Mouse (Mus musculus) kidney, postnatal 0 days (tissue): ENCODE measurements around the gene Psmd3. TPM values are rescaled to one million over a fixed set of nuclear protein-coding genes. Genes with fewer than 3 reads are reported as not detected.

Experiments
- ATAC-seq: fragments of 200-750 bp; cut with Nextera tagmentation; replicated peaks from 2 replicates; pipeline ENCODE4 v1.8.0; 2017; ENCODE audit warnings: low read depth, moderate number of reproducible peaks, moderate TSS enrichment, moderate library complexity; ENCODE audit not compliant: low FRiP score
- DNase-seq: peaks from one replicate; pipeline ENCODE4 v3.0.0-alpha.2; 2016; ENCODE audit warnings: low spot score
- H3K27ac ChIP-seq: fragments of 300-500 bp; sonication (generic); 2 replicates; pipeline ENCODE4 v1.5.1; 2014; ENCODE audit warnings: mild to moderate bottlenecking
- H3K27me3 ChIP-seq: fragments of 300-500 bp; sonication (generic); 2 replicates; pipeline ENCODE4 v1.6.1; 2014; ENCODE audit warnings: low read length, mixed read lengths; ENCODE audit not compliant: insufficient read depth
- H3K36me3 ChIP-seq: fragments of 300-500 bp; sonication (generic); 2 replicates; pipeline ENCODE4 v1.6.1; 2014; ENCODE audit warnings: low read length, mixed read lengths; ENCODE audit not compliant: insufficient read depth
- H3K4me1 ChIP-seq: fragments of 300-500 bp; sonication (generic); replicated peaks from 2 replicates; pipeline ENCODE4 v1.6.1; 2014; ENCODE audit warnings: antibody characterized with exemption, low read length, mixed read lengths; ENCODE audit not compliant: insufficient read depth
- H3K4me2 ChIP-seq: fragments of 300-500 bp; sonication (generic); 2 replicates; pipeline ENCODE4 v1.6.1; 2014; ENCODE audit warnings: mild to moderate bottlenecking, low read length, moderate library complexity, mixed read lengths
- H3K4me3 ChIP-seq: fragments of 300-500 bp; sonication (generic); replicated peaks from 2 replicates; pipeline ENCODE4 v1.5.1; 2014; ENCODE audit warnings: low read depth, low read length
- H3K9ac ChIP-seq: fragments of 300-500 bp; sonication (generic); 2 replicates; pipeline ENCODE4 v1.6.1; 2014; ENCODE audit warnings: low read depth, low read length
- H3K9me3 ChIP-seq: fragments of 300-500 bp; sonication (generic); replicated peaks from 2 replicates; pipeline ENCODE4 v1.6.1; 2016; ENCODE audit warnings: low read length, inconsistent platforms, mixed read lengths
- CTCF ChIP-seq: IDR thresholded peaks from 2 replicates; pipeline ENCODE4 v1.5.1; 2016; ENCODE audit warnings: antibody characterized with exemption, low read depth, mild to moderate bottlenecking, moderate library complexity
- WGBS: fragments of 180-500 bp; shearing (Covaris S2); extraction: QIAGEN DNeasy Blood & Tissue Kit; methylation state at CpG from one replicate; pipeline ENCODE4 v1.1.7; 2014; 5-methylcytosine and 5-hydroxymethylcytosine counted together
- polyA plus RNA-seq: library from polyadenylated mRNA; unstranded; fragments of >200 nt; fragmentation: Nextera tagmentation; extraction: Ambion mirVana; gene quantifications from 2 replicates; pipeline ENCODE4 v1.2.1, GENCODE M21; 2015

Psmd3 gene
- polyA plus RNA-seq, 1 experiment from 2014 or later = 234 TPM

- H3K4me2 ChIP-seq = no peak overlapping the region
- no peaks in the 10 kb centered on the region for H3K27me3 ChIP-seq
- 0 out of 2 replicates have a peak, but pooled peaks cover 3% of the 10 kb centered on the region for H3K4me1 ChIP-seq
- no peaks in the 10 kb centered on the region for H3K9me3 ChIP-seq
- no peak overlapping the region for H3K4me3 ChIP-seq
- ATAC-seq (no peak), DNase-seq (no peak)
- TF ChIP-seq CTCF = no peak
- no peak overlapping the region for H3K9ac ChIP-seq
- H3K36me3 ChIP-seq = peaks cover 42% of the 10 kb centered on the region
- WGBS = 88% methylated on average over 9 of the region's 9 CpGs
- peak overlapping the region; percentile 38; the same call in 1 of the 2 replicates for H3K27ac ChIP-seq
Measured at GRCm38 (mm10) chr11:98685642-98686041, 3.3 kb downstream of the Psmd3 start.

GRCm38 (mm10) chr11:98686976-98687375 lies 4.6 kb downstream of the Psmd3 start:
- Histone ChIP-seq H3K36me3 (peaks cover 55% of the 10 kb centered on the region), H3K4me3 (no peak overlapping the region), H3K27me3 (no peaks in the 10 kb centered on the region), H3K27ac (peak overlapping the region; percentile 38), H3K9me3 (no peaks in the 10 kb centered on the region), H3K9ac (no peak overlapping the region), H3K4me1 (0 out of 2 replicates have a peak, but pooled peaks cover 3% of the 10 kb centered on the region), H3K4me2 (no peak overlapping the region)
- 0 out of 2 replicates have a peak, but pooled peaks have one; percentile 13 for TF ChIP-seq CTCF
- DNase-seq = peak; percentile 37
- ATAC-seq = peak; percentile 64
- 39% methylated on average over 4 of the region's 4 CpGs for WGBS

GRCm38 (mm10) chr11:98688009-98688408 lies 5.7 kb downstream of the Psmd3 start:
- Histone ChIP-seq H3K9ac (no peak overlapping the region), H3K27me3 (no peaks in the 10 kb centered on the region), H3K4me3 (no peak overlapping the region), H3K9me3 (no peaks in the 10 kb centered on the region), H3K4me2 (no peak overlapping the region), H3K4me1 (0 out of 2 replicates have a peak, but pooled peaks cover 3% of the 10 kb centered on the region), H3K27ac (peak overlapping the region; percentile 38), H3K36me3 (peaks cover 64% of the 10 kb centered on the region)
- no peak for TF ChIP-seq CTCF
- DNase-seq = no peak
- ATAC-seq = peak; percentile 48
- 65% methylated on average over 8 of the region's 8 CpGs for WGBS

GRCm38 (mm10) chr11:98693201-98693600 lies 10.8 kb downstream of the Psmd3 start:
- H3K4me3 ChIP-seq = no peak overlapping the region
- DNase-seq = no peak
- peaks cover 62% of the 10 kb centered on the region for H3K36me3 ChIP-seq
- no peak overlapping the region for H3K9ac ChIP-seq
- H3K4me1 ChIP-seq = peaks cover 11% of the 10 kb centered on the region
- no peak overlapping the region for H3K4me2 ChIP-seq
- no peaks in the 10 kb centered on the region for H3K9me3 ChIP-seq
- WGBS = 67% methylated on average over 13 of the region's 13 CpGs
- no peak for TF ChIP-seq CTCF
- H3K27ac ChIP-seq = no peak overlapping the region
- ATAC-seq = no peak
- no peaks in the 10 kb centered on the region for H3K27me3 ChIP-seq

GRCm38 (mm10) chr11:98693746-98694145 lies 11.4 kb downstream of the Psmd3 start:
- H3K9ac ChIP-seq = no peak overlapping the region
- no peaks in the 10 kb centered on the region for H3K9me3 ChIP-seq
- WGBS = 81% methylated on average over 9 of the region's 9 CpGs
- ATAC-seq (no peak), DNase-seq (no peak)
- H3K4me3 ChIP-seq = no peak overlapping the region
- peaks cover 59% of the 10 kb centered on the region for H3K36me3 ChIP-seq
- H3K27ac ChIP-seq = no peak overlapping the region
- no peak overlapping the region for H3K4me2 ChIP-seq
- H3K4me1 ChIP-seq = peaks cover 11% of the 10 kb centered on the region
- TF ChIP-seq CTCF = no peak
- H3K27me3 ChIP-seq = no peaks in the 10 kb centered on the region

- WGBS = 74% methylated on average over 9 of the region's 9 CpGs
- DNase-seq = no peak
- Histone ChIP-seq H3K4me1 (peaks cover 11% of the 10 kb centered on the region), H3K9me3 (no peaks in the 10 kb centered on the region), H3K9ac (no peak overlapping the region), H3K27ac (peak overlapping the region; percentile 13; the same call in 1 of the 2 replicates), H3K4me3 (no peak overlapping the region), H3K36me3 (peaks cover 56% of the 10 kb centered on the region), H3K27me3 (no peaks in the 10 kb centered on the region), H3K4me2 (no peak overlapping the region)
- no peak for ATAC-seq
- no peak for TF ChIP-seq CTCF
Measured at GRCm38 (mm10) chr11:98694301-98694700, 11.9 kb downstream of the Psmd3 start.

- Histone ChIP-seq H3K27me3 (no peaks in the 10 kb centered on the region), H3K4me3 (no peak overlapping the region), H3K4me2 (no peak overlapping the region), H3K4me1 (peaks cover 11% of the 10 kb centered on the region), H3K36me3 (peaks cover 52% of the 10 kb centered on the region), H3K27ac (peak overlapping the region; percentile 57; the same call in 1 of the 2 replicates), H3K9ac (no peak overlapping the region), H3K9me3 (no peaks in the 10 kb centered on the region)
- WGBS = 59% methylated on average over 14 of the region's 14 CpGs
- TF ChIP-seq CTCF = no peak
- ATAC-seq = no peak
- no peak for DNase-seq
Measured at GRCm38 (mm10) chr11:98695408-98695807, 13.1 kb downstream of the Psmd3 start.
